Mouse (Mus musculus) G1E (cell line): Measurements from ENCODE around the gene 1700016D06Rik. TPM values are rescaled to one million over a fixed set of nuclear protein-coding genes. Genes with fewer than 3 reads are reported as not detected.

ENCODE experiments used
- ATAC-seq: 2 replicates; pipeline ENCODE4 v1.8.0; 2016; ENCODE audit warnings: mild to moderate bottlenecking; ENCODE audit not compliant: insufficient number of reproducible peaks, poor library complexity, low FRiP score, severe bottlenecking; ENCODE audit errors: extremely low read depth
- DNase-seq: peaks from one replicate; pipeline ENCODE4 v3.0.0; 2012; ENCODE audit warnings: low spot score
- H3K27me3 ChIP-seq: 2 replicates; pipeline ENCODE4 v1.6.1; 2012; ENCODE audit warnings: mild to moderate bottlenecking, low read length, inconsistent platforms; ENCODE audit not compliant: insufficient read depth
- H3K36me3 ChIP-seq: replicated peaks from 2 replicates; pipeline ENCODE3; 2012; ENCODE audit warnings: mild to moderate bottlenecking, inconsistent platforms
- H3K4me1 ChIP-seq: 2 replicates; pipeline ENCODE4 v1.6.1; 2012; ENCODE audit warnings: low read depth, low read length, inconsistent platforms, mixed read lengths; ENCODE audit not compliant: insufficient read depth
- H3K4me3 ChIP-seq: 2 replicates; pipeline ENCODE4 v1.5.1; 2012; ENCODE audit warnings: low read depth, mild to moderate bottlenecking, inconsistent platforms, low read length, moderate library complexity, mixed read lengths
- H3K9me3 ChIP-seq: replicated peaks from 2 replicates; pipeline ENCODE4 v1.6.1; 2012; ENCODE audit warnings: inconsistent platforms
- CTCF ChIP-seq: IDR thresholded peaks from 2 replicates; pipeline ENCODE4 v1.5.1; 2012; ENCODE audit warnings: low read depth, low read length, inconsistent platforms, mixed read lengths
- GATA1 ChIP-seq: IDR thresholded peaks from 2 replicates; pipeline ENCODE4 v1.6.1; 2012; ENCODE audit warnings: borderline replicate concordance, low read length, inconsistent platforms, mixed read lengths
- GATA2 ChIP-seq: IDR thresholded peaks from 2 replicates; pipeline ENCODE4 v1.6.1; 2012; ENCODE audit warnings: low read depth, low read length, inconsistent platforms, borderline replicate concordance
- POLR2AphosphoS5 ChIP-seq: IDR thresholded peaks from 2 replicates; pipeline ENCODE4 v1.6.1; 2012; ENCODE audit warnings: low read depth, low read length, inconsistent platforms; ENCODE audit not compliant: insufficient replicate concordance
- TAL1 ChIP-seq: conservative IDR thresholded peaks from 2 replicates; pipeline ENCODE4 v1.6.1; 2012; ENCODE audit warnings: low read depth, low read length, inconsistent platforms, mixed read lengths
- polyA plus RNA-seq: library from polyadenylated mRNA; stranded (reverse); fragments of >175 nt; gene quantifications from 2 replicates; pipeline ENCODE4 v1.2.3, GENCODE M21; 2012
- total RNA-seq, 2 experiments: library from RNA; stranded (forward) in 1 of 2; stranded (reverse) in 1 of 2; fragments of 200-1000 nt in 1 of 2; fragments of >200 nt in 1 of 2; fragmentation: Nextera tagmentation in 1 of 2; gene quantifications; 2 replicates each; pipeline ENCODE4 v1.2.3; 2014 to 2017

The 1700016D06Rik gene
- total and polyA plus RNA-seq, 3 experiments, result 0.22 TPM; not detected in 2

DNA sequence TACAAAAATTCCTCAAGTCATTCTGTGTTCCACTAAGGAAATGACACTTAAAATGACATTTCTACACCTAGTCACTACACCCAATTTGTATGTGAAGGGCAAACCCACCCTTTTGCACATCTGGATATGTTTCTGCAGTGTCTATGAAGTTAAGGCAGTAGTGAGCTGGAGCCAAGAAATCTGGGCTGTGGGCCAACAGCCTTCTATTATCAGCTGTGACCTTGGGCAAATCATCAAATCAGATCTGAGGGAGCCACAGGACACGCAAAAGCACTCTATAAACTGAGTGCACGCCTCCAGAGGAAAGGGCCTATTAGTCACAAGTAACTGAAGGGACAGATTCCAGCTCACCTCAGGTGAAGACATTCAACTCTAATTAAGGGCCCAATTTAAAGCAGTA lies 68.5 kb downstream of the 1700016D06Rik start:
- DNase-seq (no peak), ATAC-seq (no peak)
- Histone ChIP-seq H3K9me3 (no peaks in the 10 kb centered on the region), H3K4me1 (peaks cover 59% of the 10 kb centered on the region), H3K27me3 (no peaks in the 10 kb centered on the region), H3K36me3 (peaks cover 55% of the 10 kb centered on the region), H3K4me3 (peak overlapping the region; percentile 100; the same call in 1 of the 2 replicates)
- no peak for TF ChIP-seq CTCF
- TF ChIP-seq POLR2AphosphoS5, result no peak
- no peak for TF ChIP-seq GATA1
- no peak for TF ChIP-seq GATA2
- no peak for TF ChIP-seq TAL1

DNA sequence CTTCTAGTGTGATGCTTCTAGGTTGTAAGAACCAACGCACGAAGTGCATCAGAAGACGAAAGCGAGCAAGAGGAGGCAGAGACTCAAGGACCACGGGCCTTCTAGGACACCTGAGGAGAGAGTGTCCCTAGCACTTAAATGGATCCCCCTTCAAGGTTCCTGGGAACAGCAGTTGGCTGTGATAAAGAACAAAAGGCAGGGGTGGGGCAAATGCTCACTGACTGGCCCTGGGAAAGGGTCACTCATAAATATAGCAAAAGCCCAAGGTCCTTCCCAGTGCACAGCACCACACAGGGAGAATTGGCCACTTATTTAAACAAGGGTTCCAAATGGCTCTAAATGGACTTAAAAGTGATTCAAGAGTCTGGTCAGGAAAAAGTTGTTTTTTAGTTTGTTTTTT lies 71.7 kb downstream of the 1700016D06Rik start:
- Histone ChIP-seq H3K4me3 (no peak overlapping the region), H3K36me3 (peaks cover 82% of the 10 kb centered on the region), H3K4me1 (peaks cover 61% of the 10 kb centered on the region), H3K27me3 (no peaks in the 10 kb centered on the region), H3K9me3 (no peaks in the 10 kb centered on the region)
- DNase-seq, result no peak
- TF ChIP-seq TAL1, result no peak
- no peak for TF ChIP-seq GATA1
- TF ChIP-seq POLR2AphosphoS5, result no peak
- no peak for TF ChIP-seq CTCF
- no peak for TF ChIP-seq GATA2
- no peak for ATAC-seq

DNA sequence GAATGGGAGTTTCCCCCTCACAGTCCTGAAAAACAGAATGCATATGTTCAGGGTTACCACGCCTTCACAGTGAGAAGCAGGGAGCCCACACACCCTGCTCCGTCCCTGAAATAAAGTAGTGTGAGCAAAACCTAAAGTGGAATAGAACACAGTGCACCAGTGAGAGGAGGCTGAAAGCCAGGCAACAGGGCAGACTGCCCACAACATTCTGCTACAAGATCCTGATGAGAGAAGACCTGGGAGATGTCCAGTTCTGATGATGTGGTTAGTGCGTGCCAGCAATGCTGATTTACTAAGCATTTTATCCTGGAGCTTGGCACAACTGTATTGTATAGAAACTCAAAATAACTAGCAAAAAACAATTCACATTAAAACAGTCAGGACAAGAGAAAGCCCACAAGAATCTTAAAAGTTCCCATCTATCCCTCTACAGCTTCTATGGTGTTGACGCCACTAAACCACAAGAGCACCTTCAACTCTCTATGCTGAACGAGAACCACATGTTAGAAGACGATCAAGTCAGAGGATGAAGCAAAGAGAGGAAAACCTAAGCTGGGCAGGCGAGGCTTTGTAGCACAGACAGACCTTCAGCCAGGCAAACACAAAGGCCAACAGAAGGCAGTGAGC lies 72.2 kb downstream of the 1700016D06Rik start:
- Histone ChIP-seq H3K9me3 (no peaks in the 10 kb centered on the region), H3K36me3 (peaks cover 85% of the 10 kb centered on the region), H3K4me1 (peaks cover 60% of the 10 kb centered on the region), H3K4me3 (no peak overlapping the region; the same call in 1 of the 2 replicates), H3K27me3 (no peaks in the 10 kb centered on the region)
- TF ChIP-seq TAL1 (no peak), GATA1 (no peak), POLR2AphosphoS5 (no peak), GATA2 (no peak), CTCF (no peak)
- ATAC-seq (no peak), DNase-seq (no peak)

DNA sequence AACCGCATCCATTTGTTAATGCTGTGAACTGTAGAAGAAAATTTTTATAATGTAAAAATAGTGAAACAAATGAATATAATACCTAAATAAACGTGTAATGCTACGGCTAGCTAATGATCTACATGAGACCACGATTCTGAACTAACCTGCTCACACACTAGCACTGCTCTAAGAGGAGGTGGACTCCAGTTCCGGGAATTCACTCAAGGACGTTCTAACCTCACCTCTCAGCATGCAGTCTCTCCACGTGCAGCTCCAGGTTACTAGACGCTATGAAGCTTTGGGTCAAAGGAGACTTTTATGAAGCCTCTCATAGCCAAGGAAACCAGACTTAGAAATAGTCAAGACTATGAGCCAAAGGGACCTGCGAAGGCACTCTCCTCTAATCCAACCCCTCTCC lies 73.1 kb downstream of the 1700016D06Rik start:
- no peak for TF ChIP-seq POLR2AphosphoS5
- no peak for TF ChIP-seq TAL1
- TF ChIP-seq GATA1, result no peak
- no peak for TF ChIP-seq CTCF
- TF ChIP-seq GATA2, result no peak
- H3K36me3 ChIP-seq, result peaks cover 85% of the 10 kb centered on the region
- no peak overlapping the region for H3K4me3 ChIP-seq
- ATAC-seq (no peak), DNase-seq (no peak)
- peaks cover 51% of the 10 kb centered on the region for H3K4me1 ChIP-seq
- H3K27me3 ChIP-seq, result no peaks in the 10 kb centered on the region
- H3K9me3 ChIP-seq, result no peaks in the 10 kb centered on the region

DNA sequence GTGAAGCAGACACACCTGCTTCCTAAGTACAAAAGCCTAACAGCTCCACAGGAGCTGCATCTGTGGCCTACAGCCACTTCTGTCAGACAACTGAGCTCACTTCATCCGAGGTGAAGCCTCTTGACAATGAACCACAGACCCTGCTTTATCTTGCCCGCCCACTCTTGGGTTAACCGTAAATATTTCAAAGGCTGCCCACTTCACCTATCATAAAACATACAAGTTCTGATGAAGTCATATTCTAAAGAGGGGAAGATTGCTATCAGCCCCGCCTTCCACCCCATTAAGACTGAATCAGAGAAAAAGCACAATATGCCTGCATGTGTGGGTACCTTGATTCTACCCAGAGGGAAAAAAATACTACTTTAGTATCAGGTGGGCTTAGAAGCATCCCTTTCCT lies 75.8 kb downstream of the 1700016D06Rik start:
- ATAC-seq (no peak), DNase-seq (no peak)
- Histone ChIP-seq H3K4me1 (peaks cover 28% of the 10 kb centered on the region), H3K4me3 (no peak overlapping the region), H3K27me3 (no peaks in the 10 kb centered on the region), H3K9me3 (no peaks in the 10 kb centered on the region), H3K36me3 (peaks cover 87% of the 10 kb centered on the region)
- no peak for TF ChIP-seq TAL1
- TF ChIP-seq POLR2AphosphoS5, result no peak
- TF ChIP-seq CTCF, result no peak

DNA sequence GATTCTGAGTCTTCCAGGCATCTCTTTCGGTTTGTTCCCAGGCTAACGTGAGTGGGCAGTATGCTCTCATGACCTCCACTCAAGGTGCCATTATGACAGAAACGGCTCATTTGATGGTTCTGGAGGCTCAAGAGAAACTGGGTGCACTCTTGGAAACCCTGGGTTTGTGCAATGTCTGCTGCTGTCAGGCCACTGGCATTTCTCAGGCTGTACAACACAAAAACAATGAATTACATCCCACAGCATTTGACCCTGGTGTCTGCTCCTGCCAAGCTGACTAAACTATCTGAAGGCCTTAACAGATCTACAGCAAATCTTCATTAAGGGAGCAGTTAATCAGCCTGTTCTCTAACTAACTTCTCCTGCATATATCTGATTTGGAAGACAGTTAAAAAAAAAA lies 81.8 kb downstream of the 1700016D06Rik start:
- Histone ChIP-seq H3K27me3 (no peaks in the 10 kb centered on the region), H3K9me3 (no peaks in the 10 kb centered on the region), H3K4me3 (no peak overlapping the region), H3K36me3 (peaks cover 94% of the 10 kb centered on the region), H3K4me1 (no peaks in the 10 kb centered on the region; the same call in 1 of the 2 replicates)
- DNase-seq (no peak), ATAC-seq (no peak)
- no peak for TF ChIP-seq GATA2
- no peak for TF ChIP-seq TAL1
- no peak for TF ChIP-seq GATA1
- TF ChIP-seq CTCF, result no peak
- no peak for TF ChIP-seq POLR2AphosphoS5

DNA sequence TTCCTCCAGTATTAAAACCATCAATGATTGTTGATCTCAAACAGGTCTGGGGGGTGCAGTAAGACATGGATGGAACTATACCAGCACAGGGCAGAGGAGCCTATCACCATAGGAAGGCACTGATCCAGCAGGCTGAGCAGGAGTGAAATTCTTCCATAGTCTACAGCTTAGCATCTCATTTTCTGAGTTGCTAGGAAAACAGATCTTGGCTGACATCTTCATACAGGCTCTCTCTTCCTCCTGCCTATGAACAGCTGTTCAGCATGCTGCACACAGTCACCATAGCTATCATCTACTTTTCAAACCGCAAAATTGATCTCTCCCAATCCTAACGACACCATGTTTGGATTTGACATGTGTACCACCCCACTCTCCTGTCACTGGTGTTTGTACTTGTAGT lies 82.8 kb downstream of the 1700016D06Rik start:
- no peaks in the 10 kb centered on the region for H3K27me3 ChIP-seq
- H3K36me3 ChIP-seq, result peaks cover 97% of the 10 kb centered on the region
- no peak for ATAC-seq
- TF ChIP-seq GATA1 (no peak), TAL1 (no peak), GATA2 (no peak), CTCF (no peak), POLR2AphosphoS5 (no peak)
- DNase-seq, result no peak
- no peak overlapping the region for H3K4me3 ChIP-seq
- H3K9me3 ChIP-seq, result no peaks in the 10 kb centered on the region
- no peaks in the 10 kb centered on the region; the same call in 1 of the 2 replicates for H3K4me1 ChIP-seq
